Mouse (Mus musculus) leukemia stem cell, adult 10-12 weeks (primary cell): Measurements from ENCODE around the gene Fam83b. TPM values are rescaled to one million over a fixed set of nuclear protein-coding genes. Genes with fewer than 3 reads are reported as not detected.

ENCODE experiments used
- polyA plus RNA-seq: library from polyadenylated mRNA; stranded (reverse); fragments of >175 nt; gene quantifications from 2 replicates; pipeline ENCODE4 v1.2.3, GENCODE M21; 2012; ENCODE audit warnings: low replicate concordance

Fam83b gene
- not detected in 2 replicates for polyA plus RNA-seq

DNA sequence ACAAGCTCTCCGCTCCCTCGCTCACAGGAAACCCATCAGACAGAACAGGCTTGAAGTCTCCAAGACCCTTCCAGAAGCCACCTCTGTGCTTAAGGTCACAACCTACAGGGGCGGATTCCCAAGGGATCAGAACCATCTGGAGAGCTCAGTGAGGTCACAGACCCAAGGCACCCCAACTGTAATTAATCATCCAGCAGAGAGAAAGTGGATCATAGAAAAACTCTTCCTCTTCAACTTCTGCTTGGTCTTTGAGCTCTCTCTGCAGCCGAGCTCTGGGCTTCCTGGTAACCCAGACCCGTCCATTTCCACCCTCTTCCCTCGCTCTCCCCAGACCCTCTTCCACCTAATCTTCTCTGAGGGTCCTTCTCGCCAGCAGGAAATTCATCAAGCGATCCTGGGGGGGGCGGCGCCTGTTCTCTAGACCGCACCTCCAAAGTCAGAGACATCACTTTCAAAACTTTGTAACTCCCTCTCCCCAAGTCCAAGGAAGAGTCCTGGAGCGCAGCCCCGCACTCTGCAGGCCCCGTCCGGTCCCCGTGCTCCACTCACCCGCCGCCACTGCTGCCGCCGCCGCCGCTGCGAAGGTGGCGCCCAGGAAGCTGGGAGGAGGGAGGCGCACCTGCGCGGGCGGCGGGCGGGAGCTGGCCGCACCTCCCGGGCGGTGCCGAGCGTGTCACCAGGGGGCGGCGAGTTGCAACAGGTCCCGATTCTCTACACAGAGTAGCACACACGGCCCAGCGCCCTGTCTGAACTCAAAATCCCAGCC is at the start of gene Fam83b:
TSS of gene Fam83b (minus strand) at position 602 of the 766 bp plus-strand sequence.

Other genes starting within 250 kb of the Fam83b start
- gene Hcrtr2, start 243.3 kb downstream of the Fam83b start, polyA plus RNA-seq: not detected in 2 replicates